Mouse (Mus musculus) midbrain, postnatal 0 days (tissue): Measurements from ENCODE around the gene Col18a1. TPM values are rescaled to one million over a fixed set of nuclear protein-coding genes. Genes with fewer than 3 reads are reported as not detected.

ENCODE experiments used
- ATAC-seq: fragments of 200-750 bp; cut with Nextera tagmentation; 2 replicates; pipeline ENCODE4 v1.8.0; 2017; ENCODE audit warnings: moderate number of reproducible peaks, mild to moderate bottlenecking, moderate TSS enrichment, moderate library complexity; ENCODE audit not compliant: low FRiP score
- DNase-seq: peaks from one replicate; pipeline ENCODE4 v3.0.0-alpha.2; 2015; ENCODE audit warnings: low spot score
- H3K27ac ChIP-seq: fragments of 300-500 bp; sonication (generic); 2 replicates; pipeline ENCODE4 v1.5.1; 2014; ENCODE audit warnings: low read depth, mild to moderate bottlenecking, low read length, mixed read lengths
- H3K27me3 ChIP-seq: fragments of 300-500 bp; sonication (generic); 2 replicates; pipeline ENCODE4 v1.6.1; 2014; ENCODE audit warnings: low read length, control low read depth, mixed read lengths; ENCODE audit not compliant: insufficient read depth
- H3K36me3 ChIP-seq: fragments of 300-500 bp; sonication (generic); 2 replicates; pipeline ENCODE4 v1.6.1; 2014; ENCODE audit warnings: low read length, control low read depth, mixed read lengths; ENCODE audit not compliant: insufficient read depth
- H3K4me1 ChIP-seq: fragments of 300-500 bp; sonication (generic); 2 replicates; pipeline ENCODE4 v1.6.1; 2014; ENCODE audit warnings: mild to moderate bottlenecking, control low read depth, antibody characterized with exemption, low read length, mixed read lengths; ENCODE audit not compliant: insufficient read depth
- H3K4me2 ChIP-seq: fragments of 300-500 bp; sonication (generic); 2 replicates; pipeline ENCODE4 v1.6.1; 2014; ENCODE audit warnings: low read depth, mild to moderate bottlenecking, low read length, mixed read lengths; ENCODE audit not compliant: poor library complexity, severe bottlenecking
- H3K4me3 ChIP-seq: fragments of 300-500 bp; sonication (generic); 2 replicates; pipeline ENCODE4 v1.5.1; 2014; ENCODE audit warnings: low read depth, mild to moderate bottlenecking, low read length, moderate library complexity
- H3K9ac ChIP-seq: fragments of 300-500 bp; sonication (generic); replicated peaks from 2 replicates; pipeline ENCODE4 v1.6.1; 2014; ENCODE audit warnings: mild to moderate bottlenecking, low read length, moderate library complexity, mixed read lengths; ENCODE audit not compliant: poor library complexity, severe bottlenecking
- H3K9me3 ChIP-seq: fragments of 300-500 bp; sonication (generic); 2 replicates; pipeline ENCODE4 v1.6.1; 2016; ENCODE audit warnings: low read length, control low read depth
- CTCF ChIP-seq: IDR thresholded peaks from 2 replicates; pipeline ENCODE4 v1.5.1; 2016; ENCODE audit warnings: antibody characterized with exemption, mild to moderate bottlenecking
- WGBS: fragments of 180-500 bp; shearing (Covaris S2); extraction: QIAGEN DNeasy Blood & Tissue Kit; methylation state at CpG from one replicate; pipeline ENCODE4 v1.1.7; 2014; 5-methylcytosine and 5-hydroxymethylcytosine counted together
- polyA plus RNA-seq: library from polyadenylated mRNA; unstranded; fragments of >200 nt; fragmentation: Nextera tagmentation; extraction: Ambion mirVana; gene quantifications from 2 replicates; pipeline ENCODE4 v1.2.1, GENCODE M21; 2015
- total RNA-seq: library from RNA; depleted of rRNA; stranded (reverse); fragments of >200 nt; gene quantifications from 2 replicates; pipeline ENCODE4 v1.2.3, GENCODE M21; 2014

Col18a1 gene
- total and polyA plus RNA-seq, 2 experiments from 2014 or later = 15.4 to 30.3 TPM

DNA sequence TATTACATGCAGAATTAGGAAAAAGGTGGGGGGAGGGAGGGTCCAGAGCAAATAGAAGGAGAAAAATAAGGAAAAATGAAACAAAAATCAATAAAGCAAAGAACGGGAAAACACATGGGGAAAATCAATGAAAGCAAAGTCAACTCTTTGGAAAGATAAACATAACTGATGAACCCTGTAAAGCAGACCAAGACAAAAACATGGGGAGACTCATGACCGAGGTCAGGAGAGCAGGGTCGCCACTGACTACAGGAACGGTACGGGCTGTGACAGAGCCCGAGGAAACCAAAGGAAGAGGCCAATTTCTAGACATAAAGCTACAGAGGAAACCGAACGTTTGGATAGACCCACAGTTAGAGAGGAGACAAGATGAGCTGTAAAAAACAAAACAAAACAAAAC is 62.7 kb downstream of the Col18a1 start:
- WGBS = 79% methylated on average over 8 of the region's 8 CpGs
- DNase-seq (no peak), ATAC-seq (no peak)
- Histone ChIP-seq H3K27me3 (no peaks in the 10 kb centered on the region), H3K4me3 (no peak overlapping the region), H3K9me3 (no peaks in the 10 kb centered on the region), H3K4me1 (no peaks in the 10 kb centered on the region), H3K36me3 (no peaks in the 10 kb centered on the region), H3K27ac (no peak overlapping the region), H3K4me2 (no peak overlapping the region), H3K9ac (no peak overlapping the region)
- no peak for TF ChIP-seq CTCF

DNA sequence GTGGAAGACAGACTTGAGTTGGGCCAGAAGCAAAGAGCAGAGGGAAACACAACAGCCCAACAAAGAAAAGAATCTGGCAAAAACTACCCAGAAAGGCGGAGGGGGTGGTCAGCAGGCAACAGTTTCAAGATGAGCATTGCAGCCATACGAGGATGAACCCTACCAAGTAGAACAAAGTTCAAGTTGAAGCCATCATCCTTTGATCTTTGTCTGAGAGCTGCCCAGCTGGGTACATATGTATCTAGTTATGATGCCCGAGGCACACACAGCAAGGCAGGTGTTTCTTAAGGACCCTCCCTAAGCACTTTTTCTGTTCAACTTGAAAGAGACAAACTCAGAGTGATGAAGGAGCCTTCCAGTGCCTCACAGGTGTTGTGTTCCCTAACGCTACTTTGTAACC is 66.6 kb downstream of the Col18a1 start:
- Histone ChIP-seq H3K9me3 (no peaks in the 10 kb centered on the region), H3K27ac (no peak overlapping the region), H3K4me2 (no peak overlapping the region), H3K4me1 (no peaks in the 10 kb centered on the region), H3K27me3 (no peaks in the 10 kb centered on the region), H3K36me3 (no peaks in the 10 kb centered on the region), H3K9ac (no peak overlapping the region), H3K4me3 (no peak overlapping the region)
- 84% methylated on average over 4 of the region's 4 CpGs for WGBS
- no peak for ATAC-seq
- DNase-seq = no peak
- TF ChIP-seq CTCF = no peak

DNA sequence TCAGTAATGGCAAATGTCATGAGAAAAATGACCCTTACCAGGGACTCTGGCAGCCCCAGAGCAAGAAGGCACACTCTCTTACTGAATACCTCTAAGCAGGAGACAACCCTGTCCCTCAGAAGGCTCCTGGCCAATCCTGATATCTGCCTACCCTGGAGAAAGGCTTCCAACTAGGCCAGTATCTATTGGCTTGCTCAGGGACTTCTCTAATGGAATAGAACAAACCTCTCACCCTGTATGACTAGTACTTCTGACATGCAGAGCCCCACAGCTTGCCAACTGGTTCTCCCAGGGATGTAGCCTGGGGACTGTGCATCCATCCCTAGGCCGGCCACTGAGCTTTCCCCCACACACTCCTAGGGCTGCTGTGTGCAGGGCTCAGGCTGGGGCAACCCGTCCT is 67.7 kb downstream of the Col18a1 start:
- ATAC-seq = no peak

DNA sequence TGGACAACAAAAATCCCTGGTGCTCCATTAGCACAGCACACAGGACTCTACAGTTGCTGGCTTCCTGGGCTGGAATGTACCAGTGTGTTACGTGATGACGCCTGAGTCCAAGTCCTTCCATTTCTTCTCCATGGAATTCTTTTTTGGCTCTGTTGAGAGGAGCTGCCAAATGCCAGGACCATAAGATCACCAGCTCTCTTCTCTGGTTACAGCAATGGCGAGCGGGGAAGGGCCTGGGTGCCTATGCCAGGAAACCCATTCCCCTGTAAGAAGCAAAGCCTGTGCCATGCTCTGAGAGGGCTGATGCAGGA is 68.5 kb downstream of the Col18a1 start:
- WGBS = 91% methylated on average over 4 of the region's 4 CpGs
- Histone ChIP-seq H3K4me3 (no peak overlapping the region), H3K36me3 (no peaks in the 10 kb centered on the region), H3K27me3 (no peaks in the 10 kb centered on the region), H3K9ac (no peak overlapping the region), H3K4me1 (no peaks in the 10 kb centered on the region), H3K27ac (no peak overlapping the region), H3K4me2 (no peak overlapping the region), H3K9me3 (no peaks in the 10 kb centered on the region)
- ATAC-seq (no peak), DNase-seq (no peak)
- TF ChIP-seq CTCF = no peak

More for the DNA sequence above, 67.7 kb downstream of the Col18a1 start:
- Histone ChIP-seq H3K4me1 (no peaks in the 10 kb centered on the region), H3K9ac (no peak overlapping the region), H3K36me3 (no peaks in the 10 kb centered on the region), H3K27me3 (no peaks in the 10 kb centered on the region), H3K4me2 (no peak overlapping the region), H3K9me3 (no peaks in the 10 kb centered on the region), H3K27ac (no peak overlapping the region), H3K4me3 (no peak overlapping the region)
- WGBS = 88% methylated on average over 2 of the region's 2 CpGs
- no peak for DNase-seq
- no peak for TF ChIP-seq CTCF

DNA sequence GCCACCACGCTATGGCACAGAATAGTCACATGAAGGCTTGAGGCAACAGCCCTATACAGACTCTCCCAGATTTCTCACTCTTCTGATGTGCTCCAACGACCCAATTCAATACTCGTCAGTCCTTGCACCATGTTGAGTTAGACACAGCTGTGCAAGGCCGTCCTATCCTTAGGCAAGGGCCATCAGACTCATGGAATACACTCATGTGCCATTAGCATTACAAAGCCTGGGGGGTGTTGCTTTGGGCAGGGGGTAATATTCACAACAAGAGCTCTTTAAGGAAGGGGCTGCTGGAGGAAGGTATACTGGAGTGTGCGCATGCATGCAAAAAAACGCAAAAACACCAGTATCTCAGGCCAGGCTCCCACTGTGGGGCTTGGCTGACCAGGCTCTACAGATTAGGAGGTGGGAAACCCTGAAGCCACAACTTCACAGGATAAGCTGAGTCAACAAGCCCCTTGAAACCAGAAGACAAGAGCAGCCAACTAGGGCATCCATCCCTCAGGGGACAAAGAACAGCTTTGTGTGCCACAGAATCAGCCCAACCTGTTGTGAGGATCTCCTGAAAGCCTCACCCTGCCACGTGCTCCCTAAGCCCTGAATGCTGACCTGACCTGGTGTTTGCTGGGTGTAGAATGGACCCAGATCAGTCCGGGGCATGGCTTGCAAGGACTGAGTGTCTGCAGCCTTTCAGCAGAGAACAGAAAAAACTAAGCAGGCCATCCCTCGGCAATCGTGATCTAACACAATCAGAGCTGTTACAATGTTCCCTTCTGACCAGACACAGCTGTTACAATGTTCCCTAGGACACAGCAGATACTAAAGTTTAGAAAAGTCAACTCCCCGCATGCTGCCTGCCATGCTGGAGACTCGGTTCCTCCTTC is 69.1 kb downstream of the Col18a1 start:
- DNase-seq (no peak), ATAC-seq (no peak)
- TF ChIP-seq CTCF = no peak
- Histone ChIP-seq H3K4me2 (no peak overlapping the region), H3K9me3 (no peaks in the 10 kb centered on the region), H3K27ac (no peak overlapping the region), H3K9ac (no peak overlapping the region), H3K36me3 (no peaks in the 10 kb centered on the region), H3K4me1 (no peaks in the 10 kb centered on the region), H3K27me3 (no peaks in the 10 kb centered on the region), H3K4me3 (no peak overlapping the region)
- WGBS = 63% methylated on average over 12 of the region's 12 CpGs

DNA sequence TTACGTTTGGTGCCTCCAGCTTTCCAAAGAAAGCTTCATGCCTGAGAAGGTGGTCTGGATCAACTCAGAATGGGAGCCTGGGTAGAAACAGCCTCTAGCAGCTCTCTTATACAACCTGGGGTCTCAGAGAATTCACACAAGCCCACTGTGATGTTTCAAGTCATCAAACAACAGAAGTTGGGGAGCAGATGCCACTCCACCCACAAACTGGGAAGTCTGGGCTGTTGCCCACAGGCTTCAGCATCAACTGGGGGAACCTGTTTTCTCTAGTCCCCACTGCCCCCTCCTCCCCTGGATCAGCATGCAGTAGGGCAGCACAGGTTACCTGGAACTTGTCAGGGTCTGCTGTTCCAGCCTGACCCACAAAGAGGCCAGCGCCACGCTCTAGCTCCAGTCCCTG is 70.7 kb downstream of the Col18a1 start:
- H3K4me2 ChIP-seq = no peak overlapping the region
- no peak overlapping the region for H3K4me3 ChIP-seq
- H3K9ac ChIP-seq = no peak overlapping the region
- no peaks in the 10 kb centered on the region for H3K36me3 ChIP-seq
- no peak for TF ChIP-seq CTCF
- no peaks in the 10 kb centered on the region for H3K27me3 ChIP-seq
- no peaks in the 10 kb centered on the region for H3K4me1 ChIP-seq
- WGBS = 95% methylated on average over 3 of the region's 3 CpGs
- DNase-seq (no peak), ATAC-seq (no peak)
- no peak overlapping the region for H3K27ac ChIP-seq
- H3K9me3 ChIP-seq = no peaks in the 10 kb centered on the region
